Mouse (Mus musculus) bone marrow, adult 2 months (tissue): ENCODE data around the gene Pole2.

Experiments used
- CTCF ChIP-seq: fragments of 200-500 bp; IDR thresholded peaks from 2 replicates; pipeline ENCODE4 v1.5.1; 2011; ENCODE audit warnings: low read length, control low read depth; ENCODE audit not compliant: control insufficient read depth, insufficient read depth
- POLR2A ChIP-seq: fragments of 200-500 bp; IDR thresholded peaks from 2 replicates; pipeline ENCODE4 v1.6.1; 2011; ENCODE audit warnings: low read depth, mild to moderate bottlenecking, control low read depth, low read length, borderline replicate concordance; ENCODE audit not compliant: control insufficient read depth

- TF ChIP-seq CTCF, result no peak
- TF ChIP-seq POLR2A, result peak; percentile 79; the same call in 1 of the 2 replicates
Observed at GRCm38 (mm10) chr12:69196444-69197377, 31.3 kb downstream of the Pole2 start, which contains the start of gene Gm49383.
